Mouse (Mus musculus): Measurements from ENCODE around the gene Ccdc180. TPM values are rescaled to one million over a fixed set of nuclear protein-coding genes. Genes with fewer than 3 reads are reported as not detected.
A peak's percentile ranks its signal among the peaks of the same experiment; 100 is the strongest.

Ccdc180 gene
- polyA plus RNA-seq, 1 experiment from 2014 or later: 0.74 TPM

- H3K4me2 ChIP-seq: no peak overlapping the region
- ATAC-seq (ENCODE audit: low FRiP score): no peak
Measured at GRCm38 (mm10) chr4:45965737-45966447, 75.8 kb downstream of the Ccdc180 start.

GRCm38 (mm10) chr4:45966716-45967115 lies 76.6 kb downstream of the Ccdc180 start:
- H3K9me3 ChIP-seq: no peaks in the 10 kb centered on the region
- no peaks in the 10 kb centered on the region for H3K36me3 ChIP-seq
- 33% methylated on average over 6 of the region's 6 CpGs for WGBS
- no peak overlapping the region for H3K27ac ChIP-seq
- no peak overlapping the region for H3K9ac ChIP-seq
- H3K4me1 ChIP-seq (replicated peaks): peaks cover 22% of the 10 kb centered on the region
- ATAC-seq (ENCODE audit: low FRiP score): no peak
- peaks cover 17% of the 10 kb centered on the region for H3K27me3 ChIP-seq
- H3K4me3 ChIP-seq: no peak overlapping the region
- no peak overlapping the region for H3K4me2 ChIP-seq

More at GRCm38 (mm10) chr4:45965737-45966447, 75.8 kb downstream of the Ccdc180 start:
- Histone ChIP-seq H3K4me3 (no peak overlapping the region), H3K9ac (no peak overlapping the region), H3K9me3 (no peaks in the 10 kb centered on the region), H3K27ac (no peak overlapping the region), H3K27me3 (peaks cover 13% of the 10 kb centered on the region), H3K4me1 (replicated peaks) (peaks cover 22% of the 10 kb centered on the region), H3K36me3 (no peaks in the 10 kb centered on the region)
- 55% methylated on average over 13 of the region's 13 CpGs for WGBS

DNA sequence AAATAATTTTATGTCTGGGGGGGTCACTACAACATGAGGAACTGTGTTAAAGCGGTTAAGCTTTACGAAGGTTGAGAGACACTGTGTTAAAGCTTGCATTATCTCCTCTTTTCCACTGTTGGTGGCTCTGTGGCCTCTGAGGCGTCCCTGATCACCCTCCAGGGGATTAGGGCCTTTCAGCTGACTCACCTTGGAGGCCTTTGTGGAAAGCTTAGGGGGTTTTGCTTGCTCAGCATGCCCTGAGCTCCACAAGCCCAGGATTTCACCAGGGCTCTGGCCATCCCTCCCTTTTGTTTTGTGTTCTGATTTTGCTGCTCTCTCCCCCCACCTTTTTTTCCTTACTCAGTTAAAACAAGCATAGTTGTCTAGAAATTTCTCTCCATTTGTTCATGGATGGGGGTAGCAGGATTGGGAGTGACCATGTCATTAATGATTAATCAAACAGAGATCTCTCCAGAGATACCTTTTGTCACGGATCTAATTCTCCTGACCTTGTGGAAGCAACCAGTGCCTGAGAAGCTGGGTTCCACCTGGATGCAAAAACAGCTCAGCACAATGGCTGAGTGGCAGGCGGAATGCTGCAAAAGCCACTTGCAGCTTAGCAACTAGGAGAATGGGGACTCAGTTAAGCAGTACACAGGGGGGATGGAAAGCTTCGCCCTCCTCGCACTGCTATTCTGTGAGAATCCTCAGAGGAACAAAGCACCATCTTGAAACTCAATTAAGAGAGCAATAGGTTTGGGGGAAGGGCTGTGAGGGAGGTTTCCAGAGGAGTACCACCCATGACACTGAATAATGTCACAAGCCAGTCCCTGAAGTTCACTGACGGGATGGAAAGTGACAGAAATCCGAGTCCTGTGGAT lies 77.6 kb downstream of the Ccdc180 start:
- H3K36me3 ChIP-seq: no peaks in the 10 kb centered on the region
- H3K4me3 ChIP-seq: no peak overlapping the region
- H3K9ac ChIP-seq: 0 out of 2 replicates have a peak overlapping the region, but pooled peaks have one; percentile 9
- H3K9me3 ChIP-seq: no peaks in the 10 kb centered on the region
- H3K27me3 ChIP-seq: peaks cover 17% of the 10 kb centered on the region
- H3K4me2 ChIP-seq: no peak overlapping the region
- H3K27ac ChIP-seq: peak overlapping the region; percentile 53; the same call in 1 of the 2 replicates
- peaks cover 24% of the 10 kb centered on the region for H3K4me1 ChIP-seq (replicated peaks)
- no peak for ATAC-seq (ENCODE audit: low FRiP score)
- WGBS: 25% methylated on average over 9 of the region's 9 CpGs

DNA sequence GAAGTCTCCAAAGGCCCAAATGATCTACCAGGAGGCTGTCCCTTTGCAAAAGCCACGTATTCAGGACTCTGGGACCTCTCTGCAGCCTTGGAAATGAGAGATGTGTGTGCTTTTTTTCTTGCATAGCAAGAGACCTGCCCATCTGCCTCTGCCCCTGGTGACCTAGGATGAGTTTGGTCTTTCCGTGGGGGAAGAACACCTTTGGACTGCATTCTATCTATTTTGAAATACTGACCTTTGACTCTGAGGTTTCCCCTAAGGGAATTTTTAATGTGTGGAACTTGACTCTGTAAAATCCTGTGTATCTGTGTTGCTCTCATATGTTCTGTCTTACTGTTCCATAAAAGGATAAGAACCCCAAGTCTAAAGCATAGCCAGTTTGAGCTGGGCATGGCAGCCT lies 78.9 kb downstream of the Ccdc180 start:
- Histone ChIP-seq H3K9me3 (no peaks in the 10 kb centered on the region), H3K4me3 (no peak overlapping the region), H3K4me1 (replicated peaks) (peaks cover 33% of the 10 kb centered on the region), H3K9ac (no peak overlapping the region), H3K27me3 (peaks cover 24% of the 10 kb centered on the region), H3K36me3 (no peaks in the 10 kb centered on the region), H3K4me2 (no peak overlapping the region), H3K27ac (no peak overlapping the region)
- ATAC-seq (ENCODE audit: low FRiP score): no peak
- 80% methylated on average over 2 of the region's 2 CpGs for WGBS

DNA sequence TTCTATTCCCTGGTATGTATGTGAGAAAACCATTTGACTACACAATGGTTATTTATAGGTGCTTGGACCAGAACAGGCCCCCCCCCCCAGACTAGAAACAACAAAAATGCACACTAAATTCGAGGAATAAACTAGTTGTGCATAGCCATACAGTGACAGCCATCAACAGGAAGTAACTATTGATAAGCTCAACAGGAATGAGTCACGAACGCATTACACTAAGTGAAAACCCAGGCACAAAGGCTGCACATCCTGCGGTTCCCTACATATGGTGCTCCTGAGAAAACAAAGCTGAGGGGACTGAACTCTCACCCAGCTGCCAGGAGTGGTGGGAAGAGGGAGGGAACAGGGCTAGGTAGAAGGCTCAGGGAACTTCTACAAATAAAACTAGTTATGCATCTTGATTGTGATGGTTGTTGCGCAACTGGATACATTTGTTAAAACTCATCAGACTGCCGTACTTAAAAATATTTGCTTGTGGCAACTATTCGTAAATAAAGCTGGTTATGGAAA lies 80.0 kb downstream of the Ccdc180 start:
- H3K4me1 ChIP-seq (replicated peaks): peaks cover 33% of the 10 kb centered on the region
- H3K27me3 ChIP-seq: peaks cover 32% of the 10 kb centered on the region
- WGBS: 76% methylated on average over 7 of the region's 7 CpGs
- H3K4me3 ChIP-seq: no peak overlapping the region
- no peak overlapping the region for H3K4me2 ChIP-seq
- no peaks in the 10 kb centered on the region for H3K9me3 ChIP-seq
- no peak overlapping the region for H3K27ac ChIP-seq
- ATAC-seq (ENCODE audit: low FRiP score): no peak
- no peak overlapping the region for H3K9ac ChIP-seq
- no peaks in the 10 kb centered on the region for H3K36me3 ChIP-seq

- Histone ChIP-seq H3K27me3 (peaks cover 29% of the 10 kb centered on the region), H3K9me3 (no peaks in the 10 kb centered on the region), H3K4me3 (peak overlapping the region; percentile 83), H3K9ac (peak overlapping the region; percentile 86), H3K27ac (peak overlapping the region; percentile 70; the same call in 1 of the 2 replicates), H3K4me2 (peak overlapping the region; percentile 83), H3K4me1 (replicated peaks) (peaks cover 25% of the 10 kb centered on the region), H3K36me3 (no peaks in the 10 kb centered on the region)
- WGBS: 3% methylated on average over 45 of the region's 51 CpGs
- ATAC-seq (ENCODE audit: low FRiP score): peak; percentile 98
Measured at GRCm38 (mm10) chr4:45971806-45972447, 81.8 kb downstream of the Ccdc180 start.

GRCm38 (mm10) chr4:45972448-45972854 lies 82.3 kb downstream of the Ccdc180 start:
- under 1% methylated on average over 30 of the region's 53 CpGs for WGBS

DNA sequence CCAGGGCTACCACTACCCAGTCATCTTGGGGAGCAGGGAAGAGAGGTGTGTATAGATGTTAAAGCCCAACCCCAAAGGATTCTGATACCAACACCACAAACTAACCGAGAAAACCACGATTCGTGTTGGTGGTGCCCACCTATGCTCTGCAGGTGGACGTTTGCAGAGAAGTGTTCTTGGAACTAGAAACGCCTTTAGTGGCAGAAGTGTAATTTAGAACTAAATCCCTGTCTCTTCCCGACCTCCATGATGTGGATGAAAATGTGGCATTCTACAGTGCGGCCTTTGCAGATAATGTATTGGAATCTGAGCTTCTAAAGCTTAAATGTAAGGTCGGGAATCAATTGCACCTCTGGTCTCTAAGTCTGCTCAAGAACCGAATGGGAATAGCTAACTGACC lies 82.8 kb downstream of the Ccdc180 start:
- ATAC-seq (ENCODE audit: low FRiP score): no peak

More at GRCm38 (mm10) chr4:45972448-45972854, 82.3 kb downstream of the Ccdc180 start:
- H3K27me3 ChIP-seq: peaks cover 29% of the 10 kb centered on the region
- peak overlapping the region; percentile 86 for H3K9ac ChIP-seq
- peak; percentile 88 for ATAC-seq (ENCODE audit: low FRiP score)
- no peaks in the 10 kb centered on the region for H3K36me3 ChIP-seq
- no peaks in the 10 kb centered on the region for H3K9me3 ChIP-seq
- H3K4me1 ChIP-seq (replicated peaks): peaks cover 22% of the 10 kb centered on the region
- H3K27ac ChIP-seq: peak overlapping the region; percentile 70
- peak overlapping the region; percentile 83 for H3K4me3 ChIP-seq
- H3K4me2 ChIP-seq: peak overlapping the region; percentile 83

DNA sequence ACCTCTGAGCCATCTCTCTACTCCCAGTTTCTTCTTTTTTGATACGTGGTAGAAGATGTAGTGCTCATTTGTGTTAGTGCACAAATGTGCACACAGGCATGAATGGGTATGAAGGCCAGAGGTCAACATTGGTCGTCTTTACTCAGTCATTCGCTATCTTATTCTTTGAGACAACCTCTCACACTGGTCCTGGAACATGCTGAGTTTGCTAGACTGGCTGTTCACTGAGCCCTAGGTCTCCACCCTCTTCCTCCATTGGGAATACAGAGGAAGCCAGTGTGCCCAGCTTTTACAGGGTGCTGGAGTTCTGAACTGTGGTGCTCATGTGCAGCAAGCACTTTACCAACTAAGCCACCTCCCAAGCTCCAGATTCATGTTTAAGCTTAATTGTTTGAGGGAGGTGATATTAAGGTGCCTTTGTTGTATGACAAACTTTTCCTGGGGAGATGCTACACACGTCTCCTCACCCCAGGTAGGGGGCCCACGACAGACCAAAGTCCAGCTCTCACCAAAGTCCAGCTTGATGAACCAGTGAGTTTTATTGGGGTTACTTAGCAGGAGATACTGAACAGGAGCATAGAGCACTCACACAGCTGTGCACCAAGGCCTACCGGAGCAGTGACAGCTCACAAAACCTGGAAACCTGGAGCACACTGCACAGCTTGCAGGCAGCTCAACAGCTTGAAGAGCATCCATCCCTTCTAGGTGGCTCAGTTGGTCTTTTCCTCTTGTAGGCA lies 87.0 kb downstream of the Ccdc180 start:
- no peaks in the 10 kb centered on the region for H3K9me3 ChIP-seq
- ATAC-seq (ENCODE audit: low FRiP score): no peak
- 79% methylated on average over 6 of the region's 6 CpGs for WGBS
- no peak overlapping the region for H3K4me2 ChIP-seq
- H3K27ac ChIP-seq: no peak overlapping the region
- H3K36me3 ChIP-seq: no peaks in the 10 kb centered on the region
- no peak overlapping the region for H3K4me3 ChIP-seq
- H3K27me3 ChIP-seq: peaks cover 24% of the 10 kb centered on the region
- peaks cover 10% of the 10 kb centered on the region for H3K4me1 ChIP-seq (replicated peaks)
- H3K9ac ChIP-seq: no peak overlapping the region

More for the DNA sequence above, 82.8 kb downstream of the Ccdc180 start:
- Histone ChIP-seq H3K9ac (peak overlapping the region; percentile 86), H3K27me3 (peaks cover 29% of the 10 kb centered on the region), H3K4me2 (peak overlapping the region; percentile 83), H3K9me3 (no peaks in the 10 kb centered on the region), H3K36me3 (no peaks in the 10 kb centered on the region), H3K4me1 (replicated peaks) (peaks cover 17% of the 10 kb centered on the region), H3K4me3 (peak overlapping the region; percentile 83), H3K27ac (peak overlapping the region; percentile 70; the same call in 1 of the 2 replicates)
- 40% methylated on average over 9 of the region's 9 CpGs for WGBS

GRCm38 (mm10) chr4:45979916-45980315 lies 89.8 kb downstream of the Ccdc180 start:
- no peaks in the 10 kb centered on the region for H3K36me3 ChIP-seq

GRCm38 (mm10) chr4:45981054-45981453 lies 91.0 kb downstream of the Ccdc180 start:
- no peak overlapping the region for H3K9ac ChIP-seq
- peaks cover 8% of the 10 kb centered on the region for H3K27me3 ChIP-seq
- H3K9me3 ChIP-seq: no peaks in the 10 kb centered on the region
- no peak overlapping the region for H3K4me3 ChIP-seq
- no peaks in the 10 kb centered on the region for H3K36me3 ChIP-seq
- H3K4me1 ChIP-seq (replicated peaks): no peaks in the 10 kb centered on the region
- H3K27ac ChIP-seq: no peak overlapping the region
- no peak overlapping the region for H3K4me2 ChIP-seq
- ATAC-seq (ENCODE audit: low FRiP score): no peak

More at GRCm38 (mm10) chr4:45979916-45980315, 89.8 kb downstream of the Ccdc180 start:
- H3K9ac ChIP-seq: no peak overlapping the region
- WGBS: 55% methylated on average over 2 of the region's 2 CpGs
- H3K4me3 ChIP-seq: no peak overlapping the region
- H3K27me3 ChIP-seq: peaks cover 8% of the 10 kb centered on the region
- H3K9me3 ChIP-seq: no peaks in the 10 kb centered on the region
- no peak overlapping the region for H3K27ac ChIP-seq
- H3K4me2 ChIP-seq: no peak overlapping the region
- H3K4me1 ChIP-seq (replicated peaks): no peaks in the 10 kb centered on the region
- ATAC-seq (ENCODE audit: low FRiP score): no peak
